ENCODE assay signal across 19 mouse cellular contexts in genomic region chr2:125438381-125438780, GRCm38 (mm10).
"Had no signal": no experiment of that assay in that cellular context is flagged by ENCODE, and none has a peak within 500 bp of the region (broad histone marks: within the 10 kb centered on the region; RNA-seq: fewer than 3 reads in every experiment).

No protein-coding gene starts in this region.

- H3K4me3 ChIP-seq: liver, embryonic 15.5 days; lung, embryonic 15.5 days; midbrain, embryonic 10.5 days; midbrain, embryonic 13.5 days; midbrain, embryonic 15.5 days; neural tube, embryonic 12.5 days had no signal

- DNase-seq: liver, postnatal 0 days; lung, adult 2 months; lung, postnatal 14 days; lung, postnatal 36 days; right cerebral cortex, adult 18-20 months; right cerebral cortex, postnatal 25 days; right cerebral cortex, postnatal 4 days; spleen, adult 18-20 months; thymus, adult 18-20 months; thymus, postnatal 14 days; thymus, postnatal 36 days had no signal

- H3K9ac ChIP-seq: liver, embryonic 15.5 days; liver, postnatal 0 days; lung, embryonic 15.5 days; midbrain, embryonic 13.5 days; midbrain, embryonic 15.5 days; neural tube, embryonic 12.5 days had no signal

- H3K4me1 ChIP-seq: liver, embryonic 15.5 days; lung, embryonic 15.5 days; midbrain, embryonic 10.5 days; midbrain, embryonic 13.5 days; midbrain, embryonic 15.5 days; neural tube, embryonic 12.5 days had no signal

- ATAC-seq: liver, postnatal 0 days; lung, postnatal 0 days; midbrain, embryonic 13.5 days; midbrain, embryonic 15.5 days had no signal

- H3K4me2 ChIP-seq: liver, embryonic 15.5 days; lung, embryonic 15.5 days; midbrain, embryonic 13.5 days; midbrain, embryonic 15.5 days; neural tube, embryonic 12.5 days had no signal

- H3K27ac ChIP-seq: liver, embryonic 15.5 days; lung, embryonic 15.5 days; macrophage; midbrain, embryonic 10.5 days; midbrain, embryonic 13.5 days; midbrain, embryonic 15.5 days; neural tube, embryonic 12.5 days had no signal

- H3K36me3 ChIP-seq: liver, embryonic 15.5 days; lung, embryonic 15.5 days; midbrain, embryonic 10.5 days; midbrain, embryonic 13.5 days; midbrain, embryonic 15.5 days; neural tube, embryonic 12.5 days had no signal

- H3K9me3 ChIP-seq: liver, embryonic 15.5 days; lung, embryonic 15.5 days; midbrain, embryonic 10.5 days; midbrain, embryonic 13.5 days; midbrain, embryonic 15.5 days; neural tube, embryonic 12.5 days had no signal

- H3K27me3 ChIP-seq: liver, embryonic 15.5 days; lung, embryonic 15.5 days; midbrain, embryonic 13.5 days; midbrain, embryonic 15.5 days; neural tube, embryonic 12.5 days had no signal
